ENCODE assay signal across 13 mouse cellular contexts in the genomic region with DNA sequence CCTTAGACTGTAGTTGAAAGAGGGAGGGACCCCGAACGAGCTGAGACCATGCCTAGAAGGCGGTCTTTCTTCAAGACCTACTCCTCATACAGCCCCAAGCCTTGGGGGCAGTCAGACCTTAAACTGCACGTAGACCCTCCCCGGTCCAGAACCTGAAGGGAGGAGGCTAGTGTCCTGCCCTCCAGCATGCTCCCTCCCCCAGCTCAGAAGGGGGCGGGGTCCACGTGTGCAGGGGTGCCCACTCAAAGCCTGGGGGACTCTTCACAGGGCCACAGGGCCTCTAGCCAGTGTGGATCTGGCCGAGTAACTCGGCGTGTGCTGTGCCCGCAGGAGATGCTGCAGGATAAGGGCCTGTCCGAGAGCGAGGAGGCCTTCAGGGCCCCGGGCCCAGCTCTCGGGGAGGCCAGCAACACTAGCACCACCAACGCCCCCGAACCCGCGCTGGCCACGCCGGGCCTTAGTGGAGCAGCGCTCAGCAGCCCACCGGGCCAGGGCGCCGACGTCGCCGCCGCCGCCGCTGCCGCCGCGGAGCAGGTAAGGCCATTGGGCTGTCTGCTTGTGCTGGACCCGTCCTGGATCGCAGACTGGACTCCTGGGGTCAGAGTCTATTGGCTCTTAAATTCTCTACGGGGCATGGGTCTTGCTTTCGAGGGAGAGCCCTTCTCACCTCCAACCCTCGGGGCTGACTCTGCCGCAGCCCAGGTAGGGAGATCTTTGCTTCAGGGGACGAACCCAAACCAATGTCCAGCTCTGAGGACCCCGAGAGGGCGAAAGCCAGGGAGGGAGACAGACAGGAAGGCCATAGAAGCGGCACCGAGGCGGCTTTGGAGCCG. TPM values are rescaled to one million over a fixed set of nuclear protein-coding genes. Genes with fewer than 3 reads are reported as not detected.
DNase-seq lines count a peak whose midpoint lies in the region; ATAC-seq and TF ChIP-seq lines count a peak whose summit lies in the region.
"Had no signal": no experiment of that assay in that cellular context is flagged by ENCODE, and none has a peak within 500 bp of the region (broad histone marks: within the 10 kb centered on the region; RNA-seq: fewer than 3 reads in every experiment).

No protein-coding gene starts in this region.

- no peak overlapping the region for H3K27ac ChIP-seq in hindbrain, embryonic 11.5 days (ENCODE audit: low read depth, low read length)
- H3K27ac ChIP-seq in hindbrain, postnatal 0 days = no peak overlapping the region
- no peak overlapping the region for H3K27ac ChIP-seq in testis, adult 2 months (ENCODE audit: control insufficient read depth, insufficient read depth, low read depth, low read length)
- peak overlapping the region; percentile 94 for H3K27ac ChIP-seq in limb, embryonic 12.5 days

- 2% methylated on average over 47 of the region's 47 CpGs for WGBS in hindbrain, embryonic 11.5 days
- 4% methylated on average over 47 of the region's 47 CpGs for WGBS in hindbrain, postnatal 0 days
- WGBS in limb, embryonic 12.5 days = 4% methylated on average over 47 of the region's 47 CpGs

- TF ChIP-seq POLR2A in testis, adult 2 months (IDR thresholded peaks at IDR 0.05; ENCODE audit: control insufficient read depth, low read depth, low read length) = no peak

- H3K4me2 ChIP-seq in hindbrain, embryonic 11.5 days (replicated peaks; ENCODE audit: low read depth, low read length) = no peak overlapping the region
- H3K4me2 ChIP-seq in hindbrain, postnatal 0 days (ENCODE audit: low read depth, low read length) = no peak overlapping the region
- peak overlapping the region; percentile 80 for H3K4me2 ChIP-seq in limb, embryonic 12.5 days

- peak; percentile 60 for DNase-seq in hindbrain, embryonic 11.5 days (ENCODE audit: low spot score)
- DNase-seq in hindbrain, postnatal 0 days (ENCODE audit: low spot score) = no peak
- no peak for DNase-seq in testis, postnatal 10 days (ENCODE audit: low spot score)
- DNase-seq in ovary, adult 18-20 months (ENCODE audit: low spot score) = no peak
- no peak for DNase-seq in thymus, postnatal 10 days (ENCODE audit: low spot score in 2 of 2)
- no peak for DNase-seq in urinary bladder, adult 18-20 months (ENCODE audit: low spot score in 2 of 2)
- DNase-seq: gastrocnemius, postnatal 25 days had no signal

- ATAC-seq in hindbrain, embryonic 11.5 days (ENCODE audit: low FRiP score) = no peak
- no peak for ATAC-seq in hindbrain, postnatal 0 days
- peak; percentile 37; the same call in 1 of the 2 replicates for ATAC-seq in limb, embryonic 12.5 days (ENCODE audit: insufficient number of reproducible peaks, insufficient read depth, low FRiP score, low TSS enrichment, low read depth)

- H3K36me3 ChIP-seq in hindbrain, embryonic 11.5 days (ENCODE audit: control insufficient read depth, insufficient read depth, low read length) = no peaks in the 10 kb centered on the region
- no peaks in the 10 kb centered on the region for H3K36me3 ChIP-seq in hindbrain, postnatal 0 days (ENCODE audit: insufficient read depth, low read length)
- no peaks in the 10 kb centered on the region for H3K36me3 ChIP-seq in testis, adult 2 months (ENCODE audit: control insufficient read depth, insufficient read depth, low read length)
- H3K36me3 ChIP-seq in limb, embryonic 12.5 days = no peaks in the 10 kb centered on the region

- TF ChIP-seq CTCF in hindbrain, postnatal 0 days (IDR thresholded peaks at IDR 0.05; ENCODE audit: low read depth) = no peak
- no peak for TF ChIP-seq CTCF in testis, adult 2 months (IDR thresholded peaks at IDR 0.05; ENCODE audit: control insufficient read depth, insufficient read depth, insufficient replicate concordance, low read depth, low read length)

- H3K9ac ChIP-seq in hindbrain, embryonic 11.5 days (ENCODE audit: low read depth, low read length) = no peak overlapping the region
- H3K9ac ChIP-seq in hindbrain, postnatal 0 days (replicated peaks; ENCODE audit: low read length) = no peak overlapping the region
- peak overlapping the region; percentile 95 for H3K9ac ChIP-seq in limb, embryonic 12.5 days (replicated peaks)

- H3K4me3 ChIP-seq in hindbrain, embryonic 11.5 days (ENCODE audit: low read depth, low read length) = no peak overlapping the region
- H3K4me3 ChIP-seq in hindbrain, postnatal 0 days (ENCODE audit: low read length) = no peak overlapping the region
- peak overlapping the region; percentile 9 for H3K4me3 ChIP-seq in testis, adult 2 months (ENCODE audit: control insufficient read depth, low read depth, low read length)
- peak overlapping the region; percentile 64 for H3K4me3 ChIP-seq in limb, embryonic 12.5 days (replicated peaks)

- H3K4me1 ChIP-seq in hindbrain, embryonic 11.5 days (replicated peaks; ENCODE audit: control insufficient read depth, insufficient read depth, low read length) = peaks cover 11% of the 10 kb centered on the region
- H3K4me1 ChIP-seq in hindbrain, postnatal 0 days (ENCODE audit: insufficient read depth, low read length) = no peaks in the 10 kb centered on the region
- peaks cover 16% of the 10 kb centered on the region for H3K4me1 ChIP-seq in testis, adult 2 months (ENCODE audit: control insufficient read depth, insufficient read depth, low read length)
- H3K4me1 ChIP-seq in limb, embryonic 12.5 days (replicated peaks) = peaks cover 67% of the 10 kb centered on the region

- no peaks in the 10 kb centered on the region for H3K9me3 ChIP-seq in hindbrain, embryonic 11.5 days (ENCODE audit: control insufficient read depth, low read length)
- H3K9me3 ChIP-seq in hindbrain, postnatal 0 days (ENCODE audit: low read length) = no peaks in the 10 kb centered on the region
- no peaks in the 10 kb centered on the region for H3K9me3 ChIP-seq in limb, embryonic 12.5 days

- H3K27me3 ChIP-seq in hindbrain, embryonic 11.5 days (ENCODE audit: control insufficient read depth, insufficient read depth, low read length) = peaks cover 82% of the 10 kb centered on the region
- H3K27me3 ChIP-seq in hindbrain, postnatal 0 days (ENCODE audit: insufficient read depth, low read length) = peaks cover 80% of the 10 kb centered on the region
- H3K27me3 ChIP-seq in testis, adult 2 months (ENCODE audit: control insufficient read depth, insufficient read depth, low read length) = peaks cover 18% of the 10 kb centered on the region
- H3K27me3 ChIP-seq in limb, embryonic 12.5 days = peaks cover 83% of the 10 kb centered on the region

RNA-seq across cellular contexts. Expression of gene Tbx4, which starts 3.7 kb away (rescaled TPM):
- polyA plus RNA-seq in hindbrain, embryonic 11.5 days (2014; fragmentation: Nextera tagmentation; extraction: Ambion mirVana) = 0.08 and 0.13 TPM in 2 replicates
- total RNA-seq in hindbrain, postnatal 0 days (2014; rRNA removed) = 0.18 and 0.47 TPM in 2 replicates
- polyA plus RNA-seq in hindbrain, postnatal 0 days (2015; fragmentation: Nextera tagmentation; extraction: Ambion mirVana) = 0.20 and 0.23 TPM in 2 replicates
- polyA plus RNA-seq in testis, adult 2 months (2012; rRNA removed) = 0.61 TPM in 2 replicates
- polyA plus RNA-seq in limb, embryonic 12.5 days (2016; fragmentation: Nextera tagmentation; extraction: Ambion mirVana) = 39.2 and 44.0 TPM in 2 replicates
- total RNA-seq: adrenal gland, adult 18-20 months; liver, adult 2 months had no signal

RNA-seq across cellular contexts. Expression of gene Gm11444, which starts 39.8 kb away (rescaled TPM):
- not detected in 2 replicates for polyA plus RNA-seq in hindbrain, embryonic 11.5 days (2014; fragmentation: Nextera tagmentation; extraction: Ambion mirVana)
- not detected in 2 replicates for total RNA-seq in hindbrain, postnatal 0 days (2014; rRNA removed)
- polyA plus RNA-seq in hindbrain, postnatal 0 days (2015; fragmentation: Nextera tagmentation; extraction: Ambion mirVana) = not detected in 2 replicates
- 5.7 and 8.4 TPM in 2 replicates for polyA plus RNA-seq in testis, adult 2 months (2012; rRNA removed)
- not detected in 2 replicates for polyA plus RNA-seq in limb, embryonic 12.5 days (2016; fragmentation: Nextera tagmentation; extraction: Ambion mirVana)
- total RNA-seq: adrenal gland, adult 18-20 months; gastrocnemius, postnatal 25 days; liver, adult 2 months had no signal
- polyA plus RNA-seq: liver, adult 2 months; small intestine, adult 2 months; urinary bladder, adult 2 months had no signal

RNA-seq across cellular contexts. Expression of gene Tbx2, which starts 57.6 kb away (rescaled TPM):
- polyA plus RNA-seq in hindbrain, embryonic 11.5 days (2014; fragmentation: Nextera tagmentation; extraction: Ambion mirVana) = 2.3 and 3.7 TPM in 2 replicates
- 3.6 and 7.9 TPM in 2 replicates for total RNA-seq in hindbrain, postnatal 0 days (2014; rRNA removed)
- polyA plus RNA-seq in hindbrain, postnatal 0 days (2015; fragmentation: Nextera tagmentation; extraction: Ambion mirVana) = 0.70 and 0.86 TPM in 2 replicates
- polyA plus RNA-seq in testis, adult 2 months (2012; rRNA removed) = 2.3 and 4.0 TPM in 2 replicates
- 7.9 and 10.0 TPM in 2 replicates for polyA plus RNA-seq in limb, embryonic 12.5 days (2016; fragmentation: Nextera tagmentation; extraction: Ambion mirVana)

Comparison
In these comparisons a context has a peak if more than half of its experiments do, and no peak if none do; other contexts are left out.
1. H3K4me3 ChIP-seq: peak in testis, adult 2 months (single experiment) and limb, embryonic 12.5 days (single experiment); none in hindbrain, embryonic 11.5 days (single experiment) and hindbrain, postnatal 0 days (single experiment).
2. RNA of gene Tbx4, which starts 3.7 kb away (polyA plus RNA-seq): 39.2 to 44.0 TPM in limb, embryonic 12.5 days; 0.61 TPM in testis, adult 2 months, 0.20 to 0.23 TPM in hindbrain, postnatal 0 days and 0.08 to 0.13 TPM in hindbrain, embryonic 11.5 days; every median in the first group is over 10 times any median in the second.